Mouse (Mus musculus) liver, postnatal 0 days (tissue): ENCODE results near the gene Eefsec. TPM values are rescaled to one million over a fixed set of nuclear protein-coding genes. Genes with fewer than 3 reads are reported as not detected.

Experiments used
- ATAC-seq: fragments of 200-750 bp; cut with Nextera tagmentation; 2 replicates; pipeline ENCODE4 v1.8.0; 2017; ENCODE audit warnings: mild to moderate bottlenecking, moderate library complexity
- DNase-seq: peaks from one replicate; pipeline ENCODE4 v3.0.0-alpha.2; 2016
- H3K27ac ChIP-seq: fragments of 300-500 bp; sonication (generic); 2 replicates; pipeline ENCODE4 v1.5.1; 2014; ENCODE audit warnings: antibody characterized with exemption, moderate library complexity, mild to moderate bottlenecking, low read depth
- H3K27me3 ChIP-seq: fragments of 300-500 bp; sonication (generic); 2 replicates; pipeline ENCODE4 v1.6.1; 2014; ENCODE audit warnings: low read length, control low read depth, mixed read lengths; ENCODE audit not compliant: insufficient read depth
- H3K36me3 ChIP-seq: fragments of 300-500 bp; sonication (generic); replicated peaks from 2 replicates; pipeline ENCODE4 v1.6.1; 2014; ENCODE audit warnings: mild to moderate bottlenecking, control low read depth, low read length, moderate library complexity, mixed read lengths; ENCODE audit not compliant: insufficient read depth
- H3K4me1 ChIP-seq: fragments of 300-500 bp; sonication (generic); 2 replicates; pipeline ENCODE4 v1.6.1; 2014; ENCODE audit warnings: antibody characterized with exemption, mild to moderate bottlenecking, control low read depth; ENCODE audit not compliant: insufficient read depth
- H3K4me2 ChIP-seq: fragments of 300-500 bp; sonication (generic); 2 replicates; pipeline ENCODE4 v1.6.1; 2014; ENCODE audit warnings: low read depth, mild to moderate bottlenecking, low read length, moderate library complexity, mixed read lengths
- H3K4me3 ChIP-seq: fragments of 300-500 bp; sonication (generic); 2 replicates; pipeline ENCODE4 v1.5.1; 2014; ENCODE audit warnings: low read depth, low read length
- H3K9ac ChIP-seq: fragments of 300-500 bp; sonication (generic); replicated peaks from 2 replicates; pipeline ENCODE4 v1.6.1; 2014; ENCODE audit warnings: mild to moderate bottlenecking, moderate library complexity
- H3K9me3 ChIP-seq: fragments of 300-500 bp; sonication (generic); 2 replicates; pipeline ENCODE4 v1.6.1; 2016; ENCODE audit warnings: mild to moderate bottlenecking, control low read depth, low read length, mixed read lengths
- CTCF ChIP-seq: sonication (generic); IDR thresholded peaks from 2 replicates; pipeline ENCODE4 v1.5.1; 2016; ENCODE audit warnings: antibody characterized with exemption, low read depth
- EP300 ChIP-seq: IDR thresholded peaks from 2 replicates; pipeline ENCODE4 v1.6.1; 2016; ENCODE audit warnings: antibody characterized with exemption, low read depth, mild to moderate bottlenecking
- WGBS: fragments of 180-500 bp; shearing (Covaris S2); extraction: QIAGEN DNeasy Blood & Tissue Kit; methylation state at CpG from one replicate; pipeline ENCODE4 v1.1.7; 2014; ENCODE audit not compliant: insufficient replicate concordance; 5-methylcytosine and 5-hydroxymethylcytosine counted together
- polyA plus RNA-seq: library from polyadenylated mRNA; unstranded; fragments of >200 nt; fragmentation: Nextera tagmentation; extraction: Ambion mirVana; gene quantifications from 2 replicates; pipeline ENCODE4 v1.2.1, GENCODE M21; 2015

The Eefsec gene
- 15.2 and 19.1 TPM in 2 replicates for polyA plus RNA-seq

GRCm38 (mm10) chr6:88446063-88447002, at the start of gene Eefsec:
TSS of gene Eefsec (minus strand) at chr6:88446539.
- under 1% methylated on average over 71 of the region's 72 CpGs for WGBS
- no peaks in the 10 kb centered on the region for H3K9me3 ChIP-seq
- peak; percentile 88 for DNase-seq
- peak within 1 kb of the TSS; percentile 86 for H3K9ac ChIP-seq
- peaks cover 16% of the 10 kb centered on the region for H3K4me1 ChIP-seq
- peak within 1 kb of the TSS; percentile 74 for H3K27ac ChIP-seq
- no peaks in the 10 kb centered on the region for H3K36me3 ChIP-seq
- no peak for TF ChIP-seq EP300
- no peak for TF ChIP-seq CTCF
- H3K4me3 ChIP-seq, result peak within 1 kb of the TSS; percentile 83
- ATAC-seq, result peak; percentile 90
- H3K4me2 ChIP-seq, result peak within 1 kb of the TSS; percentile 87
- no peaks in the 10 kb centered on the region for H3K27me3 ChIP-seq

DNA sequence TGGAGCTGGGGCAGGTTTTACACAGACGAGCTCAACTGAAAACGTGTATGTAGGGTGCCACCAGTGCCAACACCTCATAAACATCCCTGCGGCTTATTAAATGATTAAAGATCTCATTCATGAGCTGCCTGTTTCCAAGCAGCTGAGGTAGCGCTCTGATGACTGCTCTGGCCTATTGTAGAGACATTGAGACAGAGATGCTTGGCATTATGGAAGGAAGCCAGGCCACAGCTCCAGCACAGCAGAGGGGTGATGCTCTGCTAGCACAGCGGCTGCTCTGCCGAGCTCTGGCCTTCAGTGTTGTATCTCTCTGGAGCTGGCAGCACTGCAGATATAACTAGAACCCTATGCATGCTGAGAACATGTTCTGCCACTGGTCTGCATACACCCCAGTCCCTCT, 47.4 kb upstream of the Eefsec start:
- Histone ChIP-seq H3K4me3 (no peak overlapping the region), H3K27ac (no peak overlapping the region), H3K9me3 (no peaks in the 10 kb centered on the region), H3K9ac (no peak overlapping the region), H3K27me3 (no peaks in the 10 kb centered on the region), H3K36me3 (peaks cover 22% of the 10 kb centered on the region; the same call in 1 of the 2 replicates), H3K4me2 (no peak overlapping the region), H3K4me1 (no peaks in the 10 kb centered on the region)
- DNase-seq, result no peak
- no peak for ATAC-seq
- no peak for TF ChIP-seq CTCF
- 82% methylated on average over 6 of the region's 6 CpGs for WGBS

- WGBS, result 90% methylated on average over 12 of the region's 12 CpGs
- Histone ChIP-seq H3K4me2 (no peak overlapping the region), H3K4me1 (peaks cover 2% of the 10 kb centered on the region; the same call in 1 of the 2 replicates), H3K36me3 (peaks cover 29% of the 10 kb centered on the region; the same call in 1 of the 2 replicates), H3K27ac (no peak overlapping the region), H3K9me3 (no peaks in the 10 kb centered on the region), H3K27me3 (no peaks in the 10 kb centered on the region), H3K4me3 (no peak overlapping the region), H3K9ac (no peak overlapping the region)
- ATAC-seq, result no peak
- TF ChIP-seq CTCF, result no peak
- no peak for TF ChIP-seq EP300
- DNase-seq, result no peak
Observed at GRCm38 (mm10) chr6:88490629-88491354, 44.5 kb upstream of the Eefsec start.

GRCm38 (mm10) chr6:88489834-88490233, 43.5 kb upstream of the Eefsec start:
- Histone ChIP-seq H3K27ac (no peak overlapping the region), H3K4me2 (no peak overlapping the region), H3K9ac (no peak overlapping the region), H3K27me3 (no peaks in the 10 kb centered on the region), H3K36me3 (peaks cover 34% of the 10 kb centered on the region; the same call in 1 of the 2 replicates), H3K4me3 (no peak overlapping the region), H3K9me3 (no peaks in the 10 kb centered on the region), H3K4me1 (peaks cover 3% of the 10 kb centered on the region; the same call in 1 of the 2 replicates)
- WGBS, result 84% methylated on average over 6 of the region's 6 CpGs
- TF ChIP-seq CTCF, result no peak
- TF ChIP-seq EP300, result no peak
- no peak for ATAC-seq
- no peak for DNase-seq

- H3K9ac ChIP-seq, result no peak overlapping the region
- DNase-seq (no peak), ATAC-seq (no peak)
- H3K4me1 ChIP-seq, result peaks cover 3% of the 10 kb centered on the region; the same call in 1 of the 2 replicates
- no peak overlapping the region for H3K27ac ChIP-seq
- no peak overlapping the region for H3K4me3 ChIP-seq
- H3K4me2 ChIP-seq, result no peak overlapping the region
- no peaks in the 10 kb centered on the region for H3K27me3 ChIP-seq
- WGBS, result 80% methylated on average over 7 of the region's 7 CpGs
- peaks cover 37% of the 10 kb centered on the region; the same call in 1 of the 2 replicates for H3K36me3 ChIP-seq
- H3K9me3 ChIP-seq, result no peaks in the 10 kb centered on the region
- TF ChIP-seq EP300, result no peak
- TF ChIP-seq CTCF, result no peak
Observed at GRCm38 (mm10) chr6:88489026-88489425, 42.7 kb upstream of the Eefsec start.

GRCm38 (mm10) chr6:88486893-88487292, 40.6 kb upstream of the Eefsec start:
- Histone ChIP-seq H3K36me3 (peaks cover 42% of the 10 kb centered on the region), H3K27me3 (no peaks in the 10 kb centered on the region), H3K4me1 (peaks cover 3% of the 10 kb centered on the region; the same call in 1 of the 2 replicates), H3K4me3 (no peak overlapping the region), H3K9ac (no peak overlapping the region), H3K9me3 (no peaks in the 10 kb centered on the region), H3K4me2 (no peak overlapping the region), H3K27ac (no peak overlapping the region)
- ATAC-seq (no peak), DNase-seq (peak; percentile 53)
- no peak for TF ChIP-seq EP300
- TF ChIP-seq CTCF, result peak; percentile 60
- WGBS, result 79% methylated on average over 8 of the region's 8 CpGs
